Mouse (Mus musculus) hematopoietic stem cell, adult 5-6 weeks (primary cell): ENCODE measurements at regions not wholly inside any gene's neighbourhood (a gene's known extent, or its start where the extent isn't known, plus 50 kb on each side); places are given as distances from the start of the nearest gene placed in this dataset.
"Not testable (repeated sequence)": the region's sequence is repeated elsewhere in the genome, so short reads cannot be mapped to it uniquely, and the experiment has no call there.

Experiments
- ATAC-seq, 2 experiments: fragments of 125-278 bp in 1 of 2; replicated peaks in 1 of 2; 2 replicates each; pipeline ENCODE4 v1.8.0; 2016 to 2017; ENCODE audit warnings: inconsistent platforms in 2 of 2, mild to moderate bottlenecking in 2 of 2, moderate number of reproducible peaks in 2 of 2, low read depth in 1 of 2, moderate TSS enrichment in 1 of 2; ENCODE audit not compliant: low FRiP score in 2 of 2, poor library complexity in 2 of 2, severe bottlenecking in 2 of 2, insufficient read depth in 1 of 2, low TSS enrichment in 1 of 2

DNA sequence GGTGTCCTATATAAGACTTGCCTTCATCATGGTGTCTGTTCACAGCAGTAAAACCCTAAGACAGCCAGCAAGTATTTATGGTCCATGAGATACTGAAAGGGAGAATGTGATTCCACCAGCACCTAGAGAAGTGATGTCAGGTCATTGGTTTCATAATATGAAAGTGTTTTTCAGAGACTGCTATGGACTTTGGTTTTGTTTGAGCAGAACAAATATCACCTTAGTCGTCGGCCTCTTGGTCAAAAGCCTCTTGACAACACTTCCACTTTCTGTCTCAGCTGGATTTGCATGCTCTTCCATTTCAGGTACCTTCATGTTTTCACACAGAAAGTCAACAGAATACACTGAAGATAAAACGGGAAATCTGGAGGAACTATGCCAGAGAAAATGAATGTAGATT, 56.7 kb upstream of the Lrrc8b start:
- no peak for ATAC-seq

DNA sequence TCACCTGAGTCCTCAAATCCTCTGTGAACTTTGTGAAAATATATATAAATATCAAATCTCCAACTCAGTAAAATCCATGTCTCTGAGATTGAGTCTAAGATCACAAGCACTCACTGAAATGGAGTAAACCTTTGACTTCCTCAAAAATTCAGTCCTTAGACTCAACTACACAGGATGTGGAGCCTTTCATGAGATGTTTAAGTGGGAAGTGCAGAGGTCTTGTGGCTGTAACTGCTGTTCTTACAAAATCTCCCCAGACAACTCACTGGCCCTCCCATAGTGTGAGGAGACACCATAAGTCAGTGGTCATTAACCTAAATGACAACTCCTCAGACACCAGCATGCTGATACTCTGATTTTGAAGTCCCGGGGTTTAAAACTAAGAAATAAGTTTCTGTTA, 59.2 kb upstream of the Lrrc8b start:
- peak; percentile 27 to 62; a peak in 2 of 4 replicates for ATAC-seq

DNA sequence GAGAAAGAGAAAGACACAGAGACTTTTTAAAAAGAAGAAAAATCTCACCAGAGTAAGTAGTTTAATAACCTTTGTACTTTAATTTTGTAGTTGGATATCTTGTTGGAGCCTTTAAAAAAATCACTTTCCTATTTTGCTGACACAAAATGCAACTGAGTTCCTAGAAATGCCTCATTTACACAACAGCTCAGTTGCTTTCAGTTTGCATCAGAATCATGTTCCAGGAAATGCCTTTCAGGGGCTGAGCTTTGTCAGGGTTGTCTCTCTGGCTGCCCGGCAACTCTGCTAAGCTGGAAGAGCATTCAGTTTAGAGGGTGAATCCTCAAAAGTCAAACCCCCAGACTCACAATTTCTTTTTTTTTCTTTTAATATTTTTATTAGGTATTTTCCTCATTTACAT, 60.5 kb upstream of the Gbp6 start:
- no peak for ATAC-seq

DNA sequence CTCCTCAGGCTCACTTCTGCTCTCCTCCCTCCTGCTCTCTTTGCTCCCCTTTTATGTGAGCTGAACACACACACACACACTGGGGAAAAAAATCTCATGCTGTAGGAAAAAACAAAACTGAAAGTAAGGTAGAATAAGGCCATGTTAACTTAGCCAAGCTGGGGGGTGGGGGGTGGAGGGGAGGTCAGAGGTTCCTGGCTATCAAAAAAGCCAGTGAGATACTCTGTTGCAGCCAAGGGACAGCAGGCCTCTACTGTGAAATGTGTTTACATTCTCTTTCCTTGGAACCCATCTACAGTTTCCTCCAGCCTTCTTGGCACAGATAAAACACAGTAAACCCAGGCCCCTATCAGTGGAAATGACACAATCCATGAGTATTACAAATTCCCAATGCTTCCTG, 53.0 kb upstream of the Gbp6 start:
- ATAC-seq: peak in 1 of 2 experiments; percentile 20; a peak in 1 of 4 replicates

DNA sequence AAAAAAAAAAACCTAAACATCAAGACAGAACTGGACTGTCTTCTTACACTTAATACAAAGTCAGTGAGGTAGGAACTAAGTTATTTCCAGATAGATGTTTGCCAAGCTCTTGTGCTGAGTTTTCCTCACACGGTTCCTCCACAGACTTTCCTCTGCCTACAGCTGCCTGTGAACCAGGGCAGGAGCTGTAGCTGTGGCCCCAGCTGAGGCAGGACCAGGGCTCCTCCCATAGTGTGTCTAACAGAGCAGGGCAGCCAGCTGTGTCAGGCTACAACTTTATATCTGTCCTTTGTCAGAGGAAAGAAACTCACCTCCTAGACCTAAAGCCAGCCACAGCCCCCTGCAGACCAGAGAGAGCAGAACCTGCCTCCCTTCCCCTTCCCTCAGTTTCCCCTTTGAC, 52.5 kb upstream of the Gbp6 start:
- not testable (repeated sequence) for ATAC-seq

DNA sequence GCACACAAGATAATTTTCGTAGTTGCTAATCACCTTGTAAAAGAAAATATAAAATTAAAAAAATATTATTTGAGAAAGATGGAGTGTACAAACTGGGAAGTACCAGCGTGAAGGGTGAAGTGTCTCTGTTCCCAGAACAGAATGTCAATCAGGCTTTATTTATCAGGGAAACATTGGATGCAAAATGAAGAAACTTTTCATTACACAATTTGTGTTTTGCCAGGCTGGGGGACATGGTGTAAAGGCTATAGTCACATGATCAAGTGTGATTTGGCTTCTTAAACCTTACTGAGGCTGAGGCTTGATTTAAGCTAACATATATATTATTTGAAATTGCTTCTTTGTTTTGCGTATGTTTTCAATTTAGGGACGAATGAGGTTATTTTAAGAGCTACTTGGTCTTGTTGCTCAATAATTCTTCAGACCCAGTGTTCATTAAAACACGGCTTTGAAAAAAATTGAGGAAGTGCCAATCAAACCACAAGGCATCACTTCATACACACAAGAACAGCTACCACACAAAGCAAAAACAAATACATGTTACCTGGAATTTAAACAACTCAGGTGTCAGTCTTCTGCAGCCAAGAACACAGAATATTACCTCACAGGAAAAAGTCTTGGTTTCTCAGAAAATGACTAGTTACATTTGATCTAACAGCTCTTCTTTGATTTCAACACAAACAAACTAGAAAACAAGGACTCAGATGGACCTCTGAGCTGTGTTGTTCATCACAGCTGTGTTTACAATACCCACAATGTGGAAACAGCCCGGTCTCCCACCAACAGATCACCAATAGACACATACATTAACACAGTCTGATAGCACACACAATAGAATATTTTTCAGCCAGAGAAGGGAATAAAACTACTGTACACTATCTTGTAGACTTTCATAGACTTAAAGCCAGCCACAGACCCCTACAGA, 51.6 kb upstream of the Gbp6 start:
- ATAC-seq: peak; percentile 43 to 52; a peak in 1 of 4 replicates

DNA sequence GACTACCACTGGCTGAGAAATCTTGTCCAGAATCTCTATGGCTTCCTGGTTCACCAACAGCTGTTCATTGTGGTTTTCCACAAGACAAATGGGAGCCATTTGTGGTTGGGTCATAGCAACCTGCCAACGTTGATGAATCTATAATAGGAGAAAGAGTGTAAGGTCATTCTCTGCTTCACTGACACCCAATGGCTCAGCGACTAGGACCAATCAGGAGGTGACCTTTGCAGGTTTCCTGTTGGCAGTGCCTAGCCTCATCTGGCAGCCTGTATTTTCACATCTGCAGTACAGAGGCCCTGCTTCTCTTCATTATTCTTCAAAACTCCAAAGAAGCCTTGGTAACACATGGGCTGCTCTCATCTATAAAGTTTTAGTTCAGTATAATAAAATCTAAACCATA, 50.3 kb upstream of the Gbp6 start:
- peak; percentile 90 to 91 for ATAC-seq
